Mouse (Mus musculus) limb, embryonic 12.5 days (tissue): ENCODE data around the gene Ammecr1. TPM values are rescaled to one million over a fixed set of nuclear protein-coding genes. Genes with fewer than 3 reads are reported as not detected.
A peak's percentile ranks its signal among the peaks of the same experiment; 100 is the strongest.

Source experiments
- ATAC-seq: fragments of 200-750 bp; cut with Nextera tagmentation; 2 replicates; pipeline ENCODE4 v1.8.0; 2017; ENCODE audit warnings: low read depth, moderate TSS enrichment; ENCODE audit not compliant: insufficient number of reproducible peaks, insufficient read depth, low FRiP score, low TSS enrichment
- H3K27ac ChIP-seq: fragments of 300-500 bp; sonication (generic); 2 replicates; pipeline ENCODE4 v1.5.1; 2016; ENCODE audit warnings: mild to moderate bottlenecking, moderate library complexity
- H3K27me3 ChIP-seq: fragments of 300-500 bp; sonication (generic); 2 replicates; pipeline ENCODE4 v1.6.1; 2016; ENCODE audit warnings: mild to moderate bottlenecking, moderate library complexity
- H3K36me3 ChIP-seq: fragments of 300-500 bp; sonication (generic); 2 replicates; pipeline ENCODE4 v1.6.1; 2016; ENCODE audit warnings: mild to moderate bottlenecking, moderate library complexity
- H3K4me1 ChIP-seq: fragments of 300-500 bp; sonication (generic); replicated peaks from 2 replicates; pipeline ENCODE4 v1.6.1; 2016
- H3K4me2 ChIP-seq: fragments of 300-500 bp; sonication (generic); 2 replicates; pipeline ENCODE4 v1.6.1; 2016; ENCODE audit warnings: mild to moderate bottlenecking, moderate library complexity
- H3K4me3 ChIP-seq: fragments of 300-500 bp; sonication (generic); replicated peaks from 2 replicates; pipeline ENCODE4 v1.5.1; 2016; ENCODE audit warnings: mild to moderate bottlenecking
- H3K9ac ChIP-seq: fragments of 300-500 bp; sonication (generic); replicated peaks from 2 replicates; pipeline ENCODE4 v1.6.1; 2016; ENCODE audit warnings: mild to moderate bottlenecking, moderate library complexity
- H3K9me3 ChIP-seq: fragments of 300-500 bp; sonication (generic); 2 replicates; pipeline ENCODE4 v1.6.1; 2016; ENCODE audit warnings: mild to moderate bottlenecking, moderate library complexity
- WGBS: fragments of 180-500 bp; shearing (Covaris S2); methylation state at CpG from one replicate; pipeline ENCODE4 v1.1.7; 2016; 5-methylcytosine and 5-hydroxymethylcytosine counted together
- polyA plus RNA-seq: library from polyadenylated mRNA; unstranded; fragments of >200 nt; fragmentation: Nextera tagmentation; extraction: Ambion mirVana; gene quantifications from 2 replicates; pipeline ENCODE4 v1.2.1, GENCODE M21; 2016

Gene Ammecr1
- 16.5 and 17.0 TPM in 2 replicates for polyA plus RNA-seq

- Histone ChIP-seq H3K4me3 (peak within 1 kb of the TSS; percentile 65), H3K4me2 (peak within 1 kb of the TSS; percentile 61), H3K27ac (peak within 1 kb of the TSS; percentile 91), H3K27me3 (peaks cover 31% of the 10 kb centered on the region), H3K36me3 (no peaks in the 10 kb centered on the region), H3K9ac (peak within 1 kb of the TSS; percentile 73), H3K4me1 (no peaks in the 10 kb centered on the region), H3K9me3 (no peaks in the 10 kb centered on the region)
- WGBS: 21% methylated on average over 58 of the region's 112 CpGs
- ATAC-seq: peak; percentile 90
Measured at GRCm38 (mm10) chrX:142966008-142966966, at the start of gene Ammecr1. Gene Ammecr1 (minus strand): TSS chrX:142966728.

GRCm38 (mm10) chrX:143014118-143014517 lies 47.6 kb upstream of the Ammecr1 start:
- H3K36me3 ChIP-seq: no peaks in the 10 kb centered on the region
- 84% methylated on average over 3 of the region's 3 CpGs for WGBS
- H3K27me3 ChIP-seq: peaks cover 15% of the 10 kb centered on the region
- H3K27ac ChIP-seq: no peak overlapping the region
- H3K4me2 ChIP-seq: no peak overlapping the region
- no peak for ATAC-seq
- no peak overlapping the region for H3K9ac ChIP-seq
- H3K4me3 ChIP-seq: no peak overlapping the region
- no peaks in the 10 kb centered on the region for H3K9me3 ChIP-seq
- no peaks in the 10 kb centered on the region for H3K4me1 ChIP-seq

- 84% methylated on average over 3 of the region's 3 CpGs for WGBS
- no peak overlapping the region for H3K9ac ChIP-seq
- H3K36me3 ChIP-seq: no peaks in the 10 kb centered on the region
- no peak overlapping the region for H3K27ac ChIP-seq
- H3K9me3 ChIP-seq: no peaks in the 10 kb centered on the region
- no peak for ATAC-seq
- H3K4me1 ChIP-seq: no peaks in the 10 kb centered on the region
- peaks cover 20% of the 10 kb centered on the region for H3K27me3 ChIP-seq
- no peak overlapping the region for H3K4me2 ChIP-seq
- H3K4me3 ChIP-seq: no peak overlapping the region
Measured at GRCm38 (mm10) chrX:143012334-143012733, 45.8 kb upstream of the Ammecr1 start.

GRCm38 (mm10) chrX:143011865-143012264 lies 45.3 kb upstream of the Ammecr1 start:
- WGBS: 80% methylated on average over 4 of the region's 4 CpGs
- H3K27me3 ChIP-seq: peaks cover 17% of the 10 kb centered on the region
- no peaks in the 10 kb centered on the region for H3K36me3 ChIP-seq
- H3K9me3 ChIP-seq: no peaks in the 10 kb centered on the region
- ATAC-seq: no peak
- no peak overlapping the region for H3K9ac ChIP-seq
- no peak overlapping the region for H3K27ac ChIP-seq
- no peak overlapping the region for H3K4me3 ChIP-seq
- no peaks in the 10 kb centered on the region for H3K4me1 ChIP-seq
- H3K4me2 ChIP-seq: no peak overlapping the region

- no peak overlapping the region for H3K4me2 ChIP-seq
- H3K4me3 ChIP-seq: no peak overlapping the region
- H3K27ac ChIP-seq: no peak overlapping the region
- H3K9ac ChIP-seq: no peak overlapping the region
- H3K36me3 ChIP-seq: no peaks in the 10 kb centered on the region
- WGBS: 82% methylated on average over 3 of the region's 3 CpGs
- no peak for ATAC-seq
- peaks cover 10% of the 10 kb centered on the region for H3K27me3 ChIP-seq
- no peaks in the 10 kb centered on the region for H3K9me3 ChIP-seq
- no peaks in the 10 kb centered on the region for H3K4me1 ChIP-seq
Measured at GRCm38 (mm10) chrX:143004131-143004846, 37.8 kb upstream of the Ammecr1 start.

- H3K4me1 ChIP-seq: no peaks in the 10 kb centered on the region
- no peaks in the 10 kb centered on the region for H3K36me3 ChIP-seq
- WGBS: 85% methylated on average over 1 of the region's 1 CpGs
- H3K27ac ChIP-seq: no peak overlapping the region
- H3K9ac ChIP-seq: no peak overlapping the region
- no peak for ATAC-seq
- no peak overlapping the region for H3K4me3 ChIP-seq
- no peaks in the 10 kb centered on the region for H3K9me3 ChIP-seq
- no peak overlapping the region for H3K4me2 ChIP-seq
- peaks cover 3% of the 10 kb centered on the region; the same call in 1 of the 2 replicates for H3K27me3 ChIP-seq
Measured at GRCm38 (mm10) chrX:142997214-142997613, 30.7 kb upstream of the Ammecr1 start.

- Histone ChIP-seq H3K4me1 (no peaks in the 10 kb centered on the region), H3K9me3 (no peaks in the 10 kb centered on the region), H3K27me3 (peaks cover 3% of the 10 kb centered on the region; the same call in 1 of the 2 replicates), H3K27ac (no peak overlapping the region), H3K4me3 (no peak overlapping the region), H3K4me2 (no peak overlapping the region), H3K9ac (no peak overlapping the region), H3K36me3 (no peaks in the 10 kb centered on the region)
- 60% methylated on average over 2 of the region's 2 CpGs for WGBS
- ATAC-seq: no peak
Measured at GRCm38 (mm10) chrX:142994514-142994913, 28.0 kb upstream of the Ammecr1 start.

GRCm38 (mm10) chrX:142984170-142984569 lies 17.6 kb upstream of the Ammecr1 start:
- 88% methylated on average over 3 of the region's 3 CpGs for WGBS
- Histone ChIP-seq H3K4me1 (no peaks in the 10 kb centered on the region), H3K4me3 (no peak overlapping the region), H3K27ac (no peak overlapping the region), H3K27me3 (peaks cover 24% of the 10 kb centered on the region), H3K9ac (no peak overlapping the region), H3K36me3 (no peaks in the 10 kb centered on the region), H3K4me2 (no peak overlapping the region), H3K9me3 (no peaks in the 10 kb centered on the region)
- ATAC-seq: no peak

GRCm38 (mm10) chrX:142983638-142984037 lies 17.1 kb upstream of the Ammecr1 start:
- ATAC-seq: no peak
- WGBS: 60% methylated on average over 6 of the region's 6 CpGs
- Histone ChIP-seq H3K9me3 (no peaks in the 10 kb centered on the region), H3K36me3 (no peaks in the 10 kb centered on the region), H3K27me3 (peaks cover 27% of the 10 kb centered on the region), H3K9ac (no peak overlapping the region), H3K4me3 (no peak overlapping the region), H3K4me2 (no peak overlapping the region), H3K4me1 (no peaks in the 10 kb centered on the region), H3K27ac (no peak overlapping the region)

GRCm38 (mm10) chrX:142981530-142982130 lies 15.1 kb upstream of the Ammecr1 start:
- H3K4me1 ChIP-seq: no peaks in the 10 kb centered on the region
- H3K4me2 ChIP-seq: no peak overlapping the region
- no peaks in the 10 kb centered on the region for H3K9me3 ChIP-seq
- no peak overlapping the region for H3K4me3 ChIP-seq
- WGBS: 89% methylated on average over 3 of the region's 3 CpGs
- H3K9ac ChIP-seq: no peak overlapping the region
- H3K36me3 ChIP-seq: no peaks in the 10 kb centered on the region
- no peak for ATAC-seq
- H3K27me3 ChIP-seq: peaks cover 27% of the 10 kb centered on the region
- no peak overlapping the region for H3K27ac ChIP-seq
